Mouse (Mus musculus): ENCODE measurements around the gene Mrgprf.

DNA sequence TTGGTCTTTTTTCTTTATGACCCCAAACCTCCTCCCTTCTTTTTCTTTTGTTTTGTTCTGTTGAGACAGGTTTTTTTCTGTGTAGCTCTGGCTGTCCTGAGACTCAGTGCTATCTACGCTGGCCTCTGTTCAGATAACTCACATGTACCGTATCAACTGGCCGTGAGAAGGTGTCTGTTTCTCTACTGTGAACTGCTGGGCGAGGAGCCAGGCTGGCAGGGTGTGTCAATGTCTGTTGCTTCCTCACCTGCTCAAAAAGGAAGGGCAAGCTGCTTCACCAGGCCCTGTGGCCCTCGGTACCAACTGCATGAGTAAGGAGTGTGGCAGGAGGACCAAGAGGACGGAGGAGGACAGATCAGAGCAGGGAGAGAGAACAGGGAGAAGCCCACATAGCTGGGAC lies 13.2 kb upstream of the Mrgprf start:
- TF ChIP-seq CTCF (IDR thresholded peaks at IDR 0.05): no peak
- TF ChIP-seq EP300 (IDR thresholded peaks at IDR 0.05; ENCODE audit: insufficient read depth, low read depth, low read length): no peak
- TF ChIP-seq POLR2A (IDR thresholded peaks at IDR 0.05; ENCODE audit: insufficient read depth, low read depth, low read length): no peak
